Mouse (Mus musculus) lung, embryonic 16.5 days (tissue): ENCODE measurements around the gene Sbk3. TPM values are rescaled to one million over a fixed set of nuclear protein-coding genes. Genes with fewer than 3 reads are reported as not detected.

Experiments
- ATAC-seq: fragments of 200-750 bp; cut with Nextera tagmentation; 2 replicates; pipeline ENCODE4 v1.8.0; 2017; ENCODE audit warnings: low read depth, mild to moderate bottlenecking, moderate library complexity
- H3K27ac ChIP-seq: fragments of 300-500 bp; sonication (generic); 2 replicates; pipeline ENCODE4 v1.5.1; 2014; ENCODE audit warnings: mild to moderate bottlenecking, control low read depth, low read length
- H3K27me3 ChIP-seq: fragments of 300-500 bp; sonication (generic); 2 replicates; pipeline ENCODE4 v1.6.1; 2014; ENCODE audit warnings: low read depth, low read length, mixed read lengths; ENCODE audit not compliant: control insufficient read depth, insufficient read depth
- H3K36me3 ChIP-seq: fragments of 300-500 bp; sonication (generic); 2 replicates; pipeline ENCODE4 v1.6.1; 2014; ENCODE audit warnings: low read length; ENCODE audit not compliant: control insufficient read depth, insufficient read depth
- H3K4me1 ChIP-seq: fragments of 300-500 bp; sonication (generic); replicated peaks from 2 replicates; pipeline ENCODE4 v1.6.1; 2014; ENCODE audit warnings: low read length, mixed read lengths; ENCODE audit not compliant: control insufficient read depth, insufficient read depth
- H3K4me2 ChIP-seq: fragments of 300-500 bp; sonication (generic); 2 replicates; pipeline ENCODE4 v1.6.1; 2014; ENCODE audit warnings: low read depth, low read length, control low read depth
- H3K4me3 ChIP-seq: fragments of 300-500 bp; sonication (generic); 2 replicates; pipeline ENCODE4 v1.5.1; 2014; ENCODE audit warnings: mild to moderate bottlenecking, low read length, control low read depth
- H3K9ac ChIP-seq: fragments of 300-500 bp; sonication (generic); 2 replicates; pipeline ENCODE4 v1.6.1; 2014; ENCODE audit warnings: low read length, control low read depth
- H3K9me3 ChIP-seq: fragments of 300-500 bp; sonication (generic); 2 replicates; pipeline ENCODE4 v1.6.1; 2016; ENCODE audit warnings: low read length; ENCODE audit not compliant: control insufficient read depth
- WGBS: fragments of 180-500 bp; shearing (Covaris S2); extraction: QIAGEN DNeasy Blood & Tissue Kit; methylation state at CpG from one replicate; pipeline ENCODE4 v1.1.7; 2014; 5-methylcytosine and 5-hydroxymethylcytosine counted together
- polyA plus RNA-seq: library from polyadenylated mRNA; unstranded; fragments of >200 nt; fragmentation: Nextera tagmentation; extraction: Ambion mirVana; gene quantifications from 2 replicates; pipeline ENCODE4 v1.2.1, GENCODE M21; 2015

Sbk3 gene
- polyA plus RNA-seq, 1 experiment from 2014 or later: 0.72 TPM

GRCm38 (mm10) chr7:4940068-4940479 lies 30.9 kb downstream of the Sbk3 start:
- Histone ChIP-seq H3K27ac (no peak overlapping the region), H3K4me3 (no peak overlapping the region), H3K9ac (no peak overlapping the region), H3K27me3 (no peaks in the 10 kb centered on the region), H3K4me2 (no peak overlapping the region), H3K36me3 (no peaks in the 10 kb centered on the region), H3K9me3 (no peaks in the 10 kb centered on the region), H3K4me1 (no peaks in the 10 kb centered on the region; the same call in 1 of the 2 replicates)
- peak; percentile 37; the same call in 1 of the 2 replicates for ATAC-seq
- WGBS: 24% methylated on average over 9 of the region's 9 CpGs

- no peak overlapping the region for H3K4me2 ChIP-seq
- H3K4me3 ChIP-seq: no peak overlapping the region
- ATAC-seq: 0 out of 2 replicates have a peak, but pooled peaks have one; percentile 46
- no peaks in the 10 kb centered on the region for H3K9me3 ChIP-seq
- H3K27ac ChIP-seq: no peak overlapping the region
- no peak overlapping the region for H3K9ac ChIP-seq
- no peaks in the 10 kb centered on the region; the same call in 1 of the 2 replicates for H3K4me1 ChIP-seq
- no peaks in the 10 kb centered on the region for H3K36me3 ChIP-seq
- no peaks in the 10 kb centered on the region for H3K27me3 ChIP-seq
- 19% methylated on average over 2 of the region's 2 CpGs for WGBS
These were observed 32.5 kb downstream of the Sbk3 start for GRCm38 (mm10) chr7:4938456-4938855.

- Histone ChIP-seq H3K4me2 (no peak overlapping the region), H3K27me3 (no peaks in the 10 kb centered on the region), H3K4me3 (no peak overlapping the region), H3K4me1 (no peaks in the 10 kb centered on the region), H3K9ac (no peak overlapping the region), H3K36me3 (no peaks in the 10 kb centered on the region), H3K9me3 (no peaks in the 10 kb centered on the region), H3K27ac (no peak overlapping the region)
- 60% methylated on average over 11 of the region's 11 CpGs for WGBS
- ATAC-seq: no peak
These were observed 33.6 kb downstream of the Sbk3 start for GRCm38 (mm10) chr7:4937392-4937791.

GRCm38 (mm10) chr7:4936832-4937231 lies 34.1 kb downstream of the Sbk3 start:
- Histone ChIP-seq H3K4me2 (no peak overlapping the region), H3K27me3 (no peaks in the 10 kb centered on the region), H3K9ac (no peak overlapping the region), H3K27ac (no peak overlapping the region), H3K4me1 (no peaks in the 10 kb centered on the region), H3K9me3 (no peaks in the 10 kb centered on the region), H3K36me3 (no peaks in the 10 kb centered on the region), H3K4me3 (no peak overlapping the region)
- WGBS: 67% methylated on average over 10 of the region's 10 CpGs
- no peak for ATAC-seq

- H3K27ac ChIP-seq: no peak overlapping the region
- no peaks in the 10 kb centered on the region for H3K27me3 ChIP-seq
- no peaks in the 10 kb centered on the region for H3K4me1 ChIP-seq
- ATAC-seq: no peak
- no peak overlapping the region for H3K4me3 ChIP-seq
- H3K9ac ChIP-seq: no peak overlapping the region
- no peaks in the 10 kb centered on the region for H3K9me3 ChIP-seq
- WGBS: 69% methylated on average over 4 of the region's 4 CpGs
- no peak overlapping the region for H3K4me2 ChIP-seq
- no peaks in the 10 kb centered on the region for H3K36me3 ChIP-seq
These were observed 36.6 kb downstream of the Sbk3 start for GRCm38 (mm10) chr7:4934160-4934914.

- H3K36me3 ChIP-seq: no peaks in the 10 kb centered on the region
- WGBS: 73% methylated on average over 12 of the region's 12 CpGs
- H3K4me1 ChIP-seq: no peaks in the 10 kb centered on the region
- H3K27me3 ChIP-seq: no peaks in the 10 kb centered on the region
- no peak overlapping the region for H3K4me3 ChIP-seq
- H3K9me3 ChIP-seq: no peaks in the 10 kb centered on the region
- no peak overlapping the region for H3K27ac ChIP-seq
- H3K4me2 ChIP-seq: no peak overlapping the region
- no peak overlapping the region for H3K9ac ChIP-seq
- no peak for ATAC-seq
These were observed 37.9 kb downstream of the Sbk3 start for GRCm38 (mm10) chr7:4933103-4933502.

- ATAC-seq: no peak
- Histone ChIP-seq H3K9me3 (no peaks in the 10 kb centered on the region), H3K4me1 (peaks cover 26% of the 10 kb centered on the region), H3K36me3 (no peaks in the 10 kb centered on the region), H3K4me3 (peak overlapping the region; percentile 27), H3K27ac (no peak overlapping the region), H3K27me3 (no peaks in the 10 kb centered on the region), H3K9ac (peak overlapping the region; percentile 49; the same call in 1 of the 2 replicates), H3K4me2 (peak overlapping the region; percentile 18)
- 48% methylated on average over 15 of the region's 17 CpGs for WGBS
These were observed 42.6 kb downstream of the Sbk3 start for GRCm38 (mm10) chr7:4928323-4928722.

- Histone ChIP-seq H3K9ac (0 out of 2 replicates have a peak overlapping the region, but pooled peaks have one; percentile 21), H3K36me3 (no peaks in the 10 kb centered on the region), H3K27ac (no peak overlapping the region), H3K27me3 (no peaks in the 10 kb centered on the region), H3K4me3 (peak overlapping the region; percentile 27), H3K4me1 (peaks cover 32% of the 10 kb centered on the region), H3K9me3 (no peaks in the 10 kb centered on the region), H3K4me2 (peak overlapping the region; percentile 18)
- no peak for ATAC-seq
- 45% methylated on average over 8 of the region's 8 CpGs for WGBS
These were observed 43.3 kb downstream of the Sbk3 start for GRCm38 (mm10) chr7:4927711-4928110.

GRCm38 (mm10) chr7:4926849-4927248 lies 44.1 kb downstream of the Sbk3 start:
- Histone ChIP-seq H3K4me1 (peaks cover 35% of the 10 kb centered on the region), H3K9ac (no peak overlapping the region), H3K27ac (no peak overlapping the region), H3K27me3 (no peaks in the 10 kb centered on the region), H3K4me3 (no peak overlapping the region), H3K9me3 (no peaks in the 10 kb centered on the region), H3K36me3 (no peaks in the 10 kb centered on the region), H3K4me2 (no peak overlapping the region)
- 71% methylated on average over 16 of the region's 16 CpGs for WGBS
- no peak for ATAC-seq
